Mouse (Mus musculus) left cerebral cortex, adult 8-10 months (tissue): Measurements from ENCODE around the gene Crhr2. TPM values are rescaled to one million over a fixed set of nuclear protein-coding genes. Genes with fewer than 3 reads are reported as not detected.
A peak's percentile ranks its signal among the peaks of the same experiment; 100 is the strongest.

Source experiments
- DNase-seq, 2 experiments: peaks; one replicate each; pipeline ENCODE4 v3.0.0; 2022; ENCODE audit warnings: low spot score in 2 of 2
- total RNA-seq, 4 experiments: library from RNA; stranded (reverse); gene quantifications; 2 replicates each; pipeline ENCODE4 v1.2.4; 2022

The Crhr2 gene
- total RNA-seq: 1 to 10 TPM; 2.5 to 3.3 (median 2.7) TPM

DNA sequence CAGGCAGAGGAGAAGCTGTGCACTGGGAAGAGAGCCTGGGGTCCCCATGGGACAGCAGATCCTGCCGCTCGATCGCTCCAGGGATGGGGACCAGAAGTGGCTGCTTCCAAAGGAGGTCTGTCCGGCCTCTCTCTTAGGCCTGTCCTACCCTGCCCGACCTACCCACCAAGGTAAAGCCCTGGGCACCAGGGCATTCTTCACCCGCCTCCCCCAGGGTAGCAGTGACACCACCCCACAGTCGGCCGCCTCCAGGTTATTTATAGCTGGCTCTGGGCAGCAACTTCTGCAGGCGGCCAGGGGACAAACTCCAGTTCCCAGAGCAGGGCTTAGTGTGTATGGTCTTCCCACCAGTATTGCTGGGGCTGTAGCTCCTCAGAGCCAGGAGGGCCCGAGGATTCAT lies at the start of gene Crhr2:
Gene Crhr2 (minus strand): TSS at position 223 of the 400 bp plus-strand sequence.
- no peak for DNase-seq

DNA sequence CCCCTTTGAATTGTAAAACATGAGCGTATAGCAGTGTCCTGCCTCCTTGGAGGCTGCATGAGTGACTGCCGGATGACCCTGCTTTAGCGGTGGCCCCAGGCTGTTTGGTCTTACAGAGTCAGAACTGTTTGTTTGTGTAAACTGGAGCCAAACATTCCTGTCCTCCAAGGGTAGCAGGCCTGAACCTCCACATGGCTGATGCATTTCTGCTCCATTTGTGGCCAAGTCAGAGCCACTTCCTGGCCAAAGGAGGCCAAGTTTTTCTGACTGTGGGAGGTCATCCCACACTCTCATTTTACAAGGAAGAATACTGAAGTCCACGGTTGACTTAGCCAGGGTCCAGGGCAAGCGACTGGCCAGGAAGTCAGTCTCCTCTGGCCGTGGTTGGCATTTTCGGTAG lies 46.7 kb upstream of the Crhr2 start:
- DNase-seq: no peak

DNA sequence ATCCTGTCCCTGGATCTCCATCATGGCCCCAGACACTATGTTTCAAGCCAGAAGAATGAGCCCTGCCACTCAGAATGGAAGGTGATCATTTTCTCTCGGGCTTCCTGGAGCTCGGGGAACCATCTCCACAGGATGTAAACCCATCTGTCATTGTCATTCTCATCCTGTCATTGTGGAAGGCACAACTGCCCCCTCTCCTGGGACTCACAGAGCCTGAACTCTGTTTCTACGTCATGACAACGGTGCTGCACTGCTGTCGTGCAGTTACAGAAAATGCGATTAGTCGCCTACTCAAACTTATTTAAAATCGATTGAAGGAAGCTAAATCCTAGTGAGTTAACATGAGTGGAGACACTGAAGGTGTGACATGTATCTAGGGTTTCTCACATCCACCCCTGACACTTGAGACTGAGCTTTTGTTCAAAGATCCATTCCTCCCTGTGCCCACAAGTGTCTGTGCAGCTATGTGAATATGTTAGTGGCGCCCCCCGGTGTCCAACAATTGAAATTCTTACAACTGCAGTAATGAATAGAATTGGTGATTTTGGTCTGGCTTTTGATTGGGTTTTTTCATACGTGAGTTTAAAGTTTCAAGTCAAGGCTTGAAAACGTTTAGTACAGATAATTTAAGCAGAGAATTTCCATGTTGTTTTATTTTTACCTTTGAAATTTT lies 44.4 kb upstream of the Crhr2 start:
- DNase-seq: no peak

DNA sequence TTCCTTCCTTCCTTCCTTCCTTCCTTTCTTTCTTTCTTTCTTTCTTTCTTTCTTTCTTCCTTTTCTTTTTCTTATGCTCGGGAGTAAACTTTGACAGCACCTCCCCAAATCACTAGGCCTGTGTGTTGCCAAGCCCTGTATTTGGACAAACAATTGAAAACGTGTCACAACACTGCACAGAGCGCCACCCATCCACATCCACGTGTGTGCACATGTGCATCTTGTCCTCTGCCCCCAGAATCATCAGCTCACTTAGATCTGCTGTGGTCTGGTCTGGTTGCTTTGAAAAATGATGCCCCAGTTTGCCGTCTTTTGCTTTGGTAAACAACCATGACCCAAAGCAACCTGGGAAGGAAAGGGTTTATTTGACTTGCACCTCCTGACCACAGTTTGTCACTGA lies 43.1 kb upstream of the Crhr2 start:
- no peak for DNase-seq

DNA sequence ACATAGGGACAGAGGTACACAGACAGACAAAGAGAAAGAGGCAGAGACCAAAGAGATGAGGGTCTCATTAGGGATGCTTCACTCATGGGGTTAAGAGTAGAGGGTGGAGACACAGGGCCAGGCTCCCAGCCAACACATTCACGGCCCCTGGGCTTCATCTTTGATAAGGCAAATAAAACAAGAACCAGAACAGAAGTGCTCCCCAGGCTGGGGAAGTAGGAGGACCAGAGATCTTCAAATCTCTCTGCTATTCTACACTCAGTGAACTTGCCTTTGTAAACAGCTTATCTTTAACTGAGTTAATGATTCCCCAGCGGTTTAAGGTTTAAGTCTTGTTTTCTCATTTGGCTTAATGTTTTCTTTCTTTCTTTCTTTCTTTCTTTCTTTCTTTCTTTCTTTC lies 42.6 kb upstream of the Crhr2 start:
- DNase-seq: no peak

DNA sequence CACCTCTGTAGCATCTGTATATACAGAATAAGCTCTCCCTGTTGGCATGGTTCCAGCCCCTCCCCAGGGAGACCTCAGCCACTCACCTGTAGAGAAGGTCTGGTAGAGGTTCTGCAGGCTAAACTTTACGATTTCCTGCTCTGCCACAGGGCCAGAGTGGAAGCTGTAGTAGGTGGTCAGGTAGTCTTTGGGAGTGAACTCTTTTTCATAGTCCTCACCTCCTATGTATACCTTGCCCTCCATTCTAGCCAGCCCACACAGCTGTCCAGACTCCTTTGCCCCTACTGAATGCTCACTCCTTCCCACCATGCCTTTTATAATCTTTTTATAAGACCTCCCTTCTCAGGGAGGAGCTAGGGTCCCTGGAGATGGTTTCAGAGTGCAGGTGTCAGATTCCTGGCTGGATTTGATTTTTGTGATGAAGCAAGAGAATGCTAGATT lies 41.9 kb upstream of the Crhr2 start, which contains the start of gene Inmt:
Gene Inmt (minus strand): TSS at position 303 of the 441 bp plus-strand sequence.
- no peak for DNase-seq

DNA sequence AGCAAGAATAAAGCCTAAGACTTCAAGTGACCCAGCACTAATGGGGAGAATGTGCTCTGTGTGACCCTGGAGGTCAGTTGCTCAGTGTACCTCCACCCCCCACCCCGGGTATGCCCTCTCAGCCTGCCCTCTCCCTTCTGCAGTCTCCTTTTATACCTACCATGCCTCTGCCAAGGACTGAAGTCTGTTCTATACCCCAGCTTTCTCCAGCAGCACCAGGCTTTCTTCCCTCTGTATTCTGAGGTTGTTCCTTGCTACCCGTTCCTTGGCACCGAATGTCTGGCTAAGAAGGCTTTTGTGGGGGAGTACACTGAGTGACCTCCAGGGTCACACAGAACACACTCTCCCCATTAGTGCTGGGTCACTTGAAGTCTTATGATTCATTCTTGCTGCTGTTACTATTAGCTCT lies 41.1 kb upstream of the Crhr2 start:
- no peak for DNase-seq

DNA sequence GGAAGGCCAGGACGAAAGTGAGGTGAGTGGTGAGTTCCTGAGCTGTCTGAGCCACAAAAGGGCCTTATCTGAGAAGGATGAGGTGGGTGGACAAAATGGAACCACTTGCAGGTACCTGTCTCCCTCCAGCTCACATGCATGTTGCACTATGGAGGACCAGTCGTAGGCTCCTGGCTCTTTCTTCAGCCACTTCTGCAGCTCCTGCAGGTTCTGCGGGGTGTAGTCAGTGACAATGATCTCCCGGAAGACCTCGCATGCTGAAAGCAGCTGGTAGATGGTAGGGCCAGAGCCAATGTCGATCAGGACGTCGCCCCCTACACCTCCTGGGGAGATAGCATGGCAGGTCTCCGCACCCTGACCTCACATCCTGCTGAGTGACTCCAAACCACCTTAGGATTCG lies 40.4 kb upstream of the Crhr2 start:
- no peak for DNase-seq

DNA sequence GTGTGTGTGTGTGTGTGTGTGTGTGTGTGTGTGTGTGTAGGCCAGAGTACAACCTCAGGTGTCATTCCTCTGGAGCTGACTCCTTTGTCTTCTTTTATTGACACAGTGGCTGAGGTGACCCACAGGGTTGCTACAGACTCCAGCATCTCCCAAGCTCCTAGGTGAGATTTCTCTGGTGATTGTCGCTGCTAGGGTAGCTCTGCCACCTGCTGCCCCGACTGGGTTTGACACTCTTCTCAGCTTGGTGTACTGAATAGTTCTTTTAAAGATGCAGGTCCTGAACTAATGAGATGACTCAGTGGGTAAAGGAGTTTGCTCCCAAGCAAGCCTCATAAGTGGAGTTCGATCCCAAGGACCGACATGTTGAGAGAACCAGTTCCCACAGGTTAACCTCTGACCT lies 38.8 kb upstream of the Crhr2 start:
- DNase-seq: no peak

DNA sequence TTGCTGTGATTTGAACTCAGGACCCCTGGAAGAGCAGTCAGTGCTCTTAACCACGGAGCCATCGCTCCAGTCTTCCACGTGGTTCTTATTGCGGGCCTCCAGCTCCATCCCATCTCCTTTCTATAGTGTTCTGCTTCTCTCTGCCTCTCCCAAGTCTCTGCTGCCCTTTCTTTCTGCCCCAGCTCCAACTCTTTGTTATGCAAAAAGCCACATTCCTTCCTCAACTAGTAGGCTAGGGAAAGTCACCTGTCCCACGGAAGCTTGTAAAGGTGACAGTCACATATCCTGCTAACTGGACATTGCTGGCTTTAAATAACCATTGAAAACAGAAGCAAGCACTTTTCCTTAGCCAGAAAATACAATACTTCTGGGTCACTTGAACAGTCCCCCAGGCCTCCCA lies 37.0 kb upstream of the Crhr2 start:
- DNase-seq: no peak

DNA sequence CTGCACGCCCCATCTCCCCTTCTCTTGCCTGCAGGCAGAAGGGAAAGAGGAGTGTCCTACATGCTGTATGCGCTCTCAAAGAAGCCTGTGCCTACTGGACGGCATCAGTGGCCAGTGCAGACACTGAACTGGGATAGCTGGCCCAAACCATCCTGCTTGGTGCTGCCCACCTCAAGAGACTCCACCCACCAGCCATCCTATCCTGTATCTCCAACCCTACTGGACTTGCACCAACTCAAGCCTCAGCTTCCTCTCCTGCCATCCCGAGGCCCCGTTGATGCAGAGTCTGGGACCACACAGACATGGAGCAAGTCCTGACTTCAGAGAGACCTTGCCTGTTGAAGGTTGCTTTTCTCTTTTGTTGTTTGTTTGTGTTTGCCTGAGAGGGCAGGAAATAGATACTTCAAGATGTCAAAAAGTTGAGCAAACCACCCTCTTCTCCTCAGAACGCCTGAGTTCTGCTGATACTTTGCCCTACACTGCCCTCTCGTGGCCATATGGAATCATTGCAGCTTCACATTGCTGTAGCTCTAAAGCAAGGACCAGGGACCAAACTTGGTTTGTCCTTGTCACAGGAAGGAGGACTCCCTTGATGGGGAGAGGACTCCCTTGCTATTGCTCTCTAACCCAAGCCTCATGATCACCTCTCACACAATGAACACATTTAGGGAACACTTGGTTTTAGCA lies 34.1 kb upstream of the Crhr2 start:
- peak; percentile 28 to 48 for DNase-seq

DNA sequence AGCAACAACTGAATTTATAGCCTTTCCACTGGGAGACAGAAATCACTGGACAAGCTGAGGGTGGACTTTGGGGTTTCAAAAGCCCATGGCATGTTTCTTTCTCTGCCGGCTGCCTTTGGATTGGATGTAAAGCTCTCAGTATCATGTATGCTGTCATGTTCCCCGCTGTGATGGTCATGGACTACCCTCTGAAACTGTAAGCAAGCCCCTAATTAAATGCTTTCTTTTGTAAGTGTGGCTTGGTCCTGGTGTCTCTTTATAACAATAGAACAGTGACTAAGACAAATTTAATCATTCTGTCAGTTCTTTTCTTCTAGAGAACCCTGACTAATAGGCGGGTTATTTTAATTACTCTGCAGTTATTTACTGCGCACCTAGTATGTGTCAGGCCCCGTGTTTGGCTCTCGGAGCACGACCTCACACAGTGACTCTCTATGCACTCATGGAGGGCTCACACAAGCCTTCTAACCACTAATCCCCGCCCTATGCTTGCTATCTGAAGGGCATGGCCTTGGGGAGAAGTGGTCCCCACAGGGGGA lies 30.3 kb upstream of the Crhr2 start:
- DNase-seq: no peak

DNA sequence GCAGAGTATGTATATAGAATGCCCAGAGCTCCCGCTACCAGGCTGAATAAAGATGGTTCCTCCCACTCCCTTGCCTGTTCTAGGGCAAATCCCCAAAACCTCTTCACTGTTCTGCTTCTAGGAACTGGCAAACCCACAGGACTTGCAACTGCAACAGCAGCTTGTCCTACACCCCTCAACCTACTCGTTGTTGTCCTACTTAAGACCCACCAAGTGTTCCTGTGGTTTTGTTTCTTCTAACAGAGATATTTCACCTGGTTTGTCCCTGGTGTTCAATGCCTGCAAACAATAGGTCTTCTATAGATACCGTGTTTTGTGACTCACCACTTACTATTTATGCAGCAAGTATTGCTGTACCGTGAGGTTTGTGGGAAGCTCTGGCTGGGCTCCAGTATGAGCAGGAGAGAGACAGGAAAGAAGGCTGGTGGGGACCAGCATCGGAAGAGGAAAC lies 28.5 kb upstream of the Crhr2 start:
- peak; percentile 25 to 72 for DNase-seq

DNA sequence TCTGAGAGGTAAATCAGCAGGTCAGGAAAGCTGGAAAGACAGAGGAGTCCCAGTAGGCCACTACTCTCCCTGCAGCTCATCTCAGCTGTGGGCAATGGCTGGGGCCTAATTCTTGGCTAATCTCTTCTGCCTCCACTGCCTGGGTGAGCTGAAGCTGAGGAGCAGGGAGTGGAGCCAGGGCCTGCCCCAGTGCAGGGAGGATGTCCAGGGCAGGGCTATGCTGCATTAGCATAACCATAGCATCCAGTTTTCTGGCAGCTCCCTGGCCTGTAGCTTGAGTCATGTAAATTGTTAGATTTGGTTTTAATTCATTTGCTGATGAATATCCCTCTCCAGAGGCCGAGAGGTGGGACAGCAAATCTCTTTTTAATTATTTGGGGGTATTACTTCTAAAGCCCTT lies 26.4 kb upstream of the Crhr2 start:
- DNase-seq: no peak

DNA sequence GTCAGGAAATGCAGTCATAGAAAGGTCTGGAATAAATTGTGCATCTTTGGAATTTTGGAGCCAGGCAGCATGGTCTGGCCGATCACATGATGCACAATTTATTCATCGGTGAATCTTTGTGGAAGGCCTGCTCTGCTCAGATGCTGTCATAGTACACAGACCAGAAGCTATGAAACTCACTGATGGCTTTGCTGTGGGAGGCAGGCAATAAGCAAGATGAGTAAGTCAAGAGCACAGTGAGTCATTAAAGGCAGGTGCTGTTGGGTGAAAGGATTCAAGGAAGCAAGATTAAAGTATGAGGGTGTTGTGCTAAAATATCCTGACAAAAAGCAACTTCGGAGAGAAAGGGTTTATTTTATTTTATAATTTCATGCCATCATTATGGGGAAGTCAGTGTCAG lies 19.4 kb upstream of the Crhr2 start:
- peak in 1 of 2 experiments; percentile 46 for DNase-seq

DNA sequence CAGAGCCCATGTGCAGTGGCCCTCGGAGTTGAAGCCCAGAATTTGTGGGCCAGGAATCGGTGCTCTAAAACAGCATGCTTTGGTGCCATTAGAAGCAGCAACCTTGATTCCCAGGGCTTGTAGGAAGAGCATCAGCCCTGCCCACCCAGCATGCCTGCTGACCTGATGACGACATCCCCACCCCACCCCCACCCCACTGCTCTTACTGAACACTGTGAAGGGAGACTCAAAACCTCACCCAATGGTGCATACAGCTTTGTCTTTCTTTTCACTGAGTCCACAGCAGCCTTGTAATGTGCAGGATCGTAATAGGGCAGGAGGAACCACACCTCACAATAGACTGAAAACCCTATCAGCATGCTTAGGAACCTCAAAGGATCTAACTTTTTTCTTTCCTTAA lies 13.3 kb upstream of the Crhr2 start:
- DNase-seq: no peak

DNA sequence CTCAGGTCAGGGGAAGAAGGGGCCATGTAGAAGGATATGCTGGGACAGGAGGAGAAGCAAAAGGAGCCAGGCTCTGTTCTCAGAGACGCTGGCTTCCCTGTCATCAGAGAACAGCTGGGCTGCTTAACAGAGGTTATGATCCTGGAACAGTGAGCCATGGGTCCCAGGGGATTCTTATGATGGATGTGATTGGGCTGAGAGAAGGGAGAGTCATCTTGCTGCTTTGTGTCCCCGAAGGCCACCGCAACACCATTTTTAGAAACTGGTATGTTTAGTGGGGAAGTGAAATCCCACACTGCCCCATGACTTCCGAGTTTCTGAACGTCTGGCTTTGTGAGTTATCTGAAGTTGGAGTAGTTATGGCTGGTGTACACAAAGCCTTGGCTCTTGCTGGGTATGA lies 12.5 kb upstream of the Crhr2 start:
- DNase-seq: no peak

DNA sequence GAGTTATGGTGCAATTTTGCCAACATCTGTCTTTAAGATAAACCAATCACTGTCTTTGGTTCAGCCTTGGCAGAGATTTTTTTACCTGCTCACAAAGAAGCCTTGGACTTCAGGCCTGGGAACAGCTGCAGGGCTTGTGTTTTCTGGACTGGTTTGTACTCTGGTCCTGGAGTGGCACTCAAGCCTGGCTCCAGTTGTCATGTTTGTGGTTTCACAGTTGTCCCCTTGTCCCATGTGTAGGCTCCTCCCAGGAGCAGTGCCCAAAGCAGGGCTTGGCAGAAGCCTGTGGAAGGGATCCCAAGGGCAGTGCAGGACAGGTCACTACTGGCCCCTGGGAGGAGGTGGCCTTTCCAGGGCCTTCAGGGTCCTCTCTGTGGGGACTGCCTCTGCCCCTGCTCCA lies 5.5 kb upstream of the Crhr2 start:
- DNase-seq: no peak

DNA sequence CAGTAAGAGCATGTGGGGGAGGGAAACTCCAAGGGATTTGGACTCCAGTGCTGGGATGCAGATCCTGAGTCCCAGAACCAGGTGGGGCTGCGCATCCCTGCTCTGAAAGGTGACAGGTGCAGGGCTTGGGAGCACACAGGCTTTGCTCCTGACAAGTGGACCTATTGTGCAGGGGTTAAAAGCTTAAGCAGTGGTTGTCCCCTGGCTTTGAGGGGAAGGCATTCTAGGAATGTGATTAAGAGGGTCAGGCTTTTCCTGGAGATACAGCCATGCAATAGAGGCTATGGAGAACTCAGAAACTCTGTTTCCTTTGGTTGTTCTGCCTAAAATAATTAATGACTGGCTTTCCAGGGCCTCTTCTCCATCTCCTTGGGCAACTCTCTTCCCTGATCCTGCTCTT lies 609 bp upstream of the Crhr2 start:
- DNase-seq: no peak

DNA sequence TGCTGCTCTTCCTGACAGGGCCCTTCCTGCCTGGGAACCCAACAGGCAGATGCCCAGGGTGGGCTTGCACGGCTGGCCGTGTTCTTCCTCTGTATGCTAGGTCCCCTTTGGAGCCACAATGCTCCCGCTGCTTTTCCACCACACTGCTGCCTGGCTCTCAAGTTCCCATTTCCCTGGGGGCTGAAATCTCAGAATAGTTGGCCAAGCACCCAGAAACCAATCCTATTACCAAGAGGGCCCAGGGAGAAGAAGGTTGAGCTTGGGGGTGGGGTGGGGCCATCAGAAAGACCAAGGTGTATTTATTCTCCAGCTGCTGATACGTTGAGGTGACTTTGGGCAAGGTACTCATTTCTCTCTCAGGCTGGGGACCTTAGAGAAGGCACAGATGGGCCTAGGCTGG lies 1.5 kb downstream of the Crhr2 start:
- no peak for DNase-seq

DNA sequence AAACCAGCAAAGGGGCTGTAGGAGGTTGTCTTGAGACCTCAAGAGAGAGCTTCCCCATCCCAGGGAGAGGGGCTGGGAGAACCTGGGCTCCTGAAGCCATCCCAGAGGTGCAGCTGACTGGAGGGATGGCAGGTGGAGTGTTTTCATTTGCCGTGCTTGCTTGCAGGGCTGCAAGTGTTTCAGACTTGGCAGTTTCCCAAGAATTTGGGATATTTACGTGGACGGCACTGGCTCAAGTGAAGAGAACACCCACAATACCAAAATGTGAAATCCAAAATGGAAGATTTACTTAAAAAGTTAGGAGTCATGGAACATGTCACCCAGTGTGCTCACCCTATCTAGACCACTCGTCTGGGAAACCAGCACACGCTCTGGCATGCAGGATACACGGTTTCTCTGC lies 2.2 kb downstream of the Crhr2 start:
- no peak for DNase-seq

DNA sequence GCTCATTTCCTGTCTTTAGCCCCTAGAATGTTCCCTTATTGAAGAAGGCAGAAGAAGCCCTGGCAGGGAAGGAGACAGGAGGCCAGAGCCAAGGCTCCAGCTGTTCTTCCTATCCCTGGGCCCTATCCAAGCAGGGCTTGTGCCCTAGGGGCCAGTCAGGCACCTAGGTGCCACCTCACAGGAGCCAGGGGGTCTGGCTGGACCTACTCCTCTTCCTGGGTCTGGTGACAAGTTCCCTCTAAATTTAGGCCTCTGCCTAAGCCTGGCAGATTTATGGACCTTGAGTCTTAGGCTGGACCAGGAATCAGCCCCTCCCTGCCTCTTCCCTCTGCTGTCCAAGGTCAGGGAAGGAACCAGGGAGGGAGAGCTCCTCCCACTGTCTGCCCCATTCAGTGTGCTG lies 4.4 kb downstream of the Crhr2 start:
- no peak for DNase-seq

DNA sequence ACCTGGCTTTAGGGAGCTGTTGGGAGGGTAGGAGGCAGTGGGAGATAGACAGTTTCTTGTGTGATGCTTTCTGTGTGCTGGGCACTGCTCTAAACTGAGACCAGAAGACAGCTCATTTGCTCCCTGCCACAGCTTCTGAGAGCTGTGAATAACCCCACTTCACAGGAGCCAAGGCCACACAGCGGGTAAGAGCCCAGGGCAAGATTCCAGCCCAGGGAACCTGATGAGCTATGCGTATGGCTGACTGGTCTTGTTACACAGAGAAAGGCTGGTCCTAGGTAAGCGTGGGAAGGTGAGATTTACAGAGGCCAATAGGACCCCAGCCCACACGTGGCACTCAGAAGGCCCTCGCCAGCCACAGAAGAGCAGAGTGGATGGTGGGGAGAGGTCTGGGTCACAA lies 6.2 kb downstream of the Crhr2 start:
- no peak for DNase-seq
